Mouse (Mus musculus) A20 (cell line): ENCODE measurements at regions not wholly inside any gene's neighbourhood (a gene's known extent, or its start where the extent isn't known, plus 50 kb on each side); places are given as distances from the start of the nearest gene placed in this dataset.

ENCODE experiments used
- DNase-seq: peaks from one replicate; pipeline ENCODE4 v3.0.0-alpha.2; 2011; ENCODE audit warnings: low read depth, low spot score

DNA sequence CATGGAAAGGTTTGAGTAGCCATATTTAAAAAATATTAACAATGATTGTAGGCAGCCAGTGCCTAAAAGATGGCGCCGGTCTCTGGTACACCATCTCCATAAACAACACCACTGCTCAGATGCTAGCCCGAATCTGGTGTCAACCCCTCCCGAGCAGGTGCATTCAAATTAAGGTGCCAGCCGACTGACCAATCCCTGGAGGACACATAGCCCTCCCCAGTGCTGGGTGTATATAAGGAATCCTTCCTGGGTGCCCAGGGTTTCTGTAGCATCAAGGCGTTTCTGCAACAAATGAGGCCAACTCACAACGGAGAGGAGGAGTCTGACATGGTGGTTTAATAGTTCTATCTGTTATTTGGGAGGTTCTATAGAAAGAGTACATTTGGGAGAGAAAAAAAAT is 1219.6 kb downstream of the Gsdmc2 start:
- no peak for DNase-seq

DNA sequence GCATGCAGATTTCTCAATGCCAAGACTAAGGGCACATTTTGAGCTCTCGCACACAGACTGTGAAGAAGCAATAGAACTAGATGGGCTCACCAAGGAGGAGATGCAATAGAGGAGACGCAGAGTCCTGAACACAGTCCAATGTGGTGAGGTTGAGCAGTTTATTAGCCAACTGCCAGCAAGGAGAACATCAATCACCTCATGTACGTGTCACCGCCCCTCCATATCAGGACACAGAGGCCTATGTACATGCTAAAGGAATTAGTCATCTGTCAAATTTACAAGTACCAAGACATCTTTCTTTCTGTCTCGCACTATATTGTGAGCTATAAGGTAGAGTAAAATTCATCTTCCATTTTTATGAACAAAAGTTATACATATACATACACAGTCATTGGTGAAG is 1228.9 kb downstream of the Gsdmc2 start:
- no peak for DNase-seq

DNA sequence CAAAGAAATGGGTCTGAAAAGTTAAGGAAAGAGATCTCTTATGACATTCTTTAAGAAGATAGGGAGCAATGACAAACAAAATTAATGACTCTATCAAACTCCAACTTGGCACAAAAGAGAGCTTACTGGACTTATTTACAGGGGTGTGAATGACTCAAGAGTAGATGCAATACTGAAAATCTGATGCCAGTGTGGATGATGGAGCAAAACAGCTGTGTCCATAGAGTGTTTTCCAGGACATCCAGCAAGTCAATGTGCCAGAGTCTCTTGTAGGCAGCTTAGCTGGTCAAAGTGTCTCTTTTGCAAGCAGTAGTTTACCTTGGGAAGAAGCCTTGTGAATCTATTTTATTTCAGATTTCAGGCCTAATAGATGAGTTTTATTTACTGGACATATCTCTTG is 1248.2 kb downstream of the Gsdmc2 start:
- no peak for DNase-seq

DNA sequence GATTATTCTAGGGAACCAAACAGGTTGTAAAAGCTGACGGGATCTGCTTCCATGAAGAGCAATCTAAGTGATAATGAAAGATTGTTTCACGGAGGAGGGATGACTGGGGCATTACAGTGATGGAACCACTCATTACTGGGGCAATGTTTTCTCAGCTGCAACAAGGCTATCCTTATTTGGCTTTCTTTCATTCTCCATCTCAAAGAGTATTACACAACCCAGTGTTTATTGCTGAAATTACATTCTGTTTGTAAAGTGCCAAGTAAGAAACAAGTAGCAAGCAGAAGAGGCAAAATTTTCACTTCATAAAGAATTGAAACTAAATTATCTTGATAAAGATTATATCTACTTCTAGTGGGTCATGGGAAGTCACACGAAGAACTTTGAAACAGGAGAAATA is 1256.4 kb downstream of the Gsdmc2 start:
- DNase-seq, result no peak

DNA sequence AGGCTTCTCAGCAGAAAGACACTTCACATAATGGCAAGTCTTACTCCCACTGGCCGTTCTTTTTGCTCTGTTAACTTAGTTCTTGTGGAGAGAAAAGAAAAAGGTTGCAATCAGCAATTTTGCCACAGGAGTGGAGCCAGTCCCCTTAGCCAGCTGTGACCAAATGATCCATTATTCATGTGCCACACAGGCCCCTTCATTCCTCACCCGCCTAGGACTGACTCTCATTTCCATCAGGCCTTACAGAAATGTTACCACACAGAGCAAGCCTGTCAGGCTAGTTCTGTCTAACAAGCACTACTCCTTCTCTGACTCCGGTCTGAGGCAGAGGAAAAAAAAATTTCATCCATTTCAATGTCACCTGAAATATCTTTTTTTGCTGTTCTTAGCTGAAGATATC is 1266.2 kb downstream of the Gsdmc2 start:
- DNase-seq, result no peak

DNA sequence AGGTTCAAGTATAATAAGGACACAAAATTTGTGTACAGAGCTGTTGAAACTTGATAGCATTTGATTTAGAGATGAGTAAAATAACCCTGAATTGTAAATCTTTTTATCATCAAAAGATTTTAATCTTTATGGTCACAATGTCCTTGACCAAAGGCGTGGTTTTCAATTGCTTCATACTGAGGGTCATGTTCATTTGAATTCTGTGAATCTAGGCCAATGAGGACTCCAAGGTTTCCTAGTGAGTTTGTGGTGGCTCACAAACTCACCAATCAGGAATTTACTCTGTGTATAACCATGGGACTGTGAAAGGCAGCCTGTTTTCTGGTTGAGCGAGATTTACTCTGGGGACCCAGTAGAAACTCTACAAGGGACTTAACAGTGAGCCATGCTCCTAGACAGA is 1269.2 kb downstream of the Gsdmc2 start:
- DNase-seq, result no peak

DNA sequence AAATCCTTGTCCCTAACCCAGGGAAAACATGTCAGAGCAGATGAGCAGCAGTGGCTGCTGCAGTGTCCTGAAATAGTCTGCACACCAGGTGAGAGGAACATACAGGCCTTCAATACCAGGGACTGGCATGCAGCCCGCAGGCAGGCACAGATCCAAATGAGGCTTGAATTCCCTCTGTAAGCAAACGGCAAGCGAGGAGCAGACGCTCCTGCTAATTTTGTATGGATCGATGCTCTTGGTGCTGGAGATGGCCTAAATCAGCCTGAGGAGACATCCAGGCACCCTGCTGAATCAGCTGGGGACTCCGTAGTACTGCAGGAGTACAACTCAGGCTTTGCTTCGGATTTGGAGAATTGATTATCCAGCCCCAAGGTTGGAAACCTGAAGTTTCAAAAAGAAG is 1273.2 kb downstream of the Gsdmc2 start:
- DNase-seq, result no peak

DNA sequence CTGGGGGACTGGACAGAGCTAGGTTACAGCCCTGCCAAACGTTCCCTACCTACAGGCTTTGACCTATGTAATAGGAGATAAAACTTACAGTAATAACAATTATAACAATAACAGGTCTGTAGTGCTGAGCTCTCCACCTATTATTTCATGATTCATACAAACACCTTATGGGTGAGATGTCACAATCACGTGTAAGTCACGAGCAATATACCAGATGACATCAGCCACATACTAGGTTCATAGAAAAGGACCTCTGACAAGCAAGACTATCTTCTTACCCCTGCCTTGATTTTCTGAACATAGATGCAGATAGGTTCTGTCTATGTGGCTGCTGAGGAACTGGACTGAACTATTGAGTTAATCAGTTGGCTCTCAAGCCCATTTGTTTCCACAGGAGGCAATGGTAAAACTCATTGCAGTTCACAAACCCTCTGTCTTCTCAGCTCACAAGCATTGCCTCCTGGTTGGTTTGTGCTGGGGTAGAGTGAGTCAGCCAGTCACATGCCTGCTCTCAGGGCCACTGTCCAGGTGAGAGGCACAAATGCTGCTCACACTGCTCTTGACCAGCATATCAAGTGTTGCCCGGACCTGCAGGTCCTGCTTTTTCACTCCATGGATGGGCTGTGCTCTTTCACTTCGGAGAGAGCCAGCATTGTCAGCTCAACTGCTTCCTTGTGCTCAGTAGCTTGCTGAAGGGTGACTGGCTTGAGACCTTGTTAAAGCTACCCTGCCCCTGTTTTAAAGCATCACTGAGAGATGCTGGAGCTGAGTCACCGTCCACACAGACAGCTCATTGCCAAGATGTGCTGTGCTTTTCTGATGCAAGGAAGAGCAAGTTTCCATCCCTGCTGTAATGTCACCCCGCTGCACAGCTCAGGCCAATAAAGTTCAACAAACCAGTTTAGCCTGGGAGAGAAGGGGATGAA is 1275.9 kb downstream of the Gsdmc2 start:
- no peak for DNase-seq

DNA sequence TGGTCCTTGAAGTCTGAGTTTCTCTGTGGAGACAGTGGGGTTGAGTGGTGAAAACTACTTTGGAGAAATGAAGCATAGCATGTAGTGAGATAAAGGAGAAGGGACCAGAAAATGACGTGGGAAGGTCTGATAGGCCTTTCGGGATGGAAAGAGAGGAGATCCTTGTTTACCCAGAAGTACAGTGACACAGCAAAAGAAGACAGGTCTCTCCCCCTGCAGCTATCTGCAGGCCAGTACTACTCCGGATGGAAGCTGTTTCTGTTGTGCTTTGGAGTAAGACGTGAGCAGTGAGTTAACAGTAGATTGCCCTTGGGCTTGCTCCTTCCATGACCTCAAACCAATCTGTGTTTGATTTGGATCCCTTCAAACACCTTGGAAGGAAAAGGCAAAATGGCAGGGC is 1277.5 kb downstream of the Gsdmc2 start:
- DNase-seq, result no peak

DNA sequence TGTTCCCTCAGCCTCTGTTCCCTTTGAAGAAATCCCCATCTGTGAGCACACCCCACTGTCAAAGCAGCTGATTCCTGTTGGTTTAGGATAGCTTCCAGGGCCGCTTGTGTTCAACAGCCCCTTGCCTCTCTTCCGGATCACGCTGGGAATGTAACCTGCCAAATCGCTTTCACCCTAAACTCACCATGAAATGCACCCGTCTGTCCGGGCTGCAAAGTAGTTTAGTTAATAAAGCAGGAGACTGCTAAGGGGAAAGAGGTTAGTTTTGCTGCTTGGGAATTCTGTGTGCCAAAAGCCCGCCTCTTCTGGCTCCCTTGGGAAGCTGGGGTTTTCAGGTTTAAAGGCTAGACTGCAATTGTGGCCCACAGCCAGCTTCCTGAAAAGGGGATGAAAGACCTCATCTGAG is 1278.9 kb downstream of the Gsdmc2 start:
- DNase-seq, result no peak

DNA sequence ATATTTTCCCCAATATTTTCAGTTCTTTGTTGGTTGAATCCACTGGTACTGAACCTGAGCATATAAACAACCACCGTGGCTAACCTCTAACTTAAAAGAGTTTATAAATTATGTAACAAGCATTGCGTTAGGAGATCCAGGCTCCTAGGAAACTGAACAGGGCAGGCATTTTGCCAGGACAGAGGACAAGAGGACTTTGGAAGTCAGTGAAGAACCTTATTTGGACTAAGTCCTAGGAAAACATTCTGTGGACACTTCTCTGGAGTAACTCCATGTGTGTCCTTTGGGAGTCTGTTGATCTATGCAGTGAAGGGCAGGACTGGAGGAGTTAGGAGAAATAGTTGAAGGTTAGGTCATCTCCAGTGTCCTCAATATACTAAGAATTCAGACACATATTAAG is 1311.7 kb downstream of the Gsdmc2 start:
- DNase-seq, result no peak

DNA sequence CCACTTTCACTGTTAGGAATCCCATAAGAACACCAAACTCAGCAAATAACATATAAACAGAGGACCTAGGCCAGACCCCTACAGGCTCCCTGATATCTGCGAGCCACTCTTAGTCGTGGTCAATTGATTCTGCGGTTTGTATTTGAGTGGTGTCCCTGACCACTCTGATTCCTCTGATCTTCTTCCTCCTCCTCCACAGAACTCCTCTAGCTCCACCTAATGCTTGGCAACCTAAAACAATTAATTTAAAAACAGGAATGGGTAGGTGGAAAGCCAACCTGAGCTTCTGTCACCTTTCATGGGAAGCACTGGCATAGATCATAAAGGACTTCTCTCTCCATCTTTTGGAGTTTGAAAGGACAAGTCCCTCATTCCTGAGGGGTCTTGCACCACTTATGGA is 1316.0 kb downstream of the Gsdmc2 start:
- peak; percentile 17 for DNase-seq

DNA sequence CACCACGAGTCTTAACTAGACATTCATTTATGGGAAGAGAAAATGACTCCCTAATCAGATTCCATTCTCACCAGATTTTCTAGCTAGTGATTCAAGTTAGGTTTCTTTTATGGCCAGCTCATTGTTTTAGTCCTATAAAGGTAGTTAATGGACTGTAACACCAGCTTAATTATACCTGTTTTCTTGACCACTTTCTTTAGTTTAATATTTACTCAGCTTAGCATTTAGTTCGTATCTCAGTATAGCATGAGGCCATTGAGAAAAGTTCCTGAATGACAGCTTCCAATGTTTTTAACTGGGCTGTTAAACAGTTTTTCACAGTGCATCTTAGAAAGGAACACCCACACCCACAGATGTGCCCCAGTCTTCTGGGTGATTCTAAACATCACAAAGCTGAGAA is 1320.3 kb downstream of the Gsdmc2 start:
- no peak for DNase-seq

DNA sequence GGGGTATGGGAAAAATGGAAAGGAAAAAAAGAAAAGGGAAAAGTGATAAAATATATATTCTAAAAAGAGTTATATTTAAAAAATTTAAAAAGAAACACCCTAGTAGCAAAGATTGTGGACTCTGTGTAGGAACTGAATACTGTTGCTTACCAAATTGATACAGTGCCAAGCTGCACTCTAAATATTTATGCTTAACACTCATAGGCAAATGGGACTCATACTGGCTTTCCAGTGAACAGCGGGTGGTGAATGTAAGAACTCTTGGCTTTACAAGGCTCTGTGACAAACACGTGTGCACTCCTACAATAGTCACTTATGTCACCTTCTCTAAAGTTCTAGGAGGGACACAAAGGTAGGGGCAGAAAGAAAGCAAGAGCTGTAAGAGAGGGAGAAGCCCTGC is 1320.8 kb downstream of the Gsdmc2 start:
- no peak for DNase-seq

DNA sequence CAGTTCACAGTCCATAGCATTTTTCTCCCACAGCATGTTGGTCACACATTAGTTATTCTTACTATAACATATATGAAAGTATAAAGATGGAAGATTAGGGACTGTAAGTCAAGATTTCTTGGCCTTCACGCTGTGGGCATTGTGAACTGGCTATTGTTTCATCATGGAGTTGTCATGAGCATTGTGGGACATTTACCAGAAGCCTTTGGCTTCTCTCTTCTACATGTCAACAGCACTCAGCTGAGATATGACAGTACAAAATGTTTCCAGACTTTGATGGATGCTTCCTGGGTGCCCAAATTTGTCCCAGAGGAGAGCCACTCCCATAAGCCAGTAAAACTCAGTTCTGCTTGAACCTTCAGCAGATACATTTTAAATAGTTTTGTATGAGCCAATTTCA is 1331.5 kb downstream of the Gsdmc2 start:
- no peak for DNase-seq

DNA sequence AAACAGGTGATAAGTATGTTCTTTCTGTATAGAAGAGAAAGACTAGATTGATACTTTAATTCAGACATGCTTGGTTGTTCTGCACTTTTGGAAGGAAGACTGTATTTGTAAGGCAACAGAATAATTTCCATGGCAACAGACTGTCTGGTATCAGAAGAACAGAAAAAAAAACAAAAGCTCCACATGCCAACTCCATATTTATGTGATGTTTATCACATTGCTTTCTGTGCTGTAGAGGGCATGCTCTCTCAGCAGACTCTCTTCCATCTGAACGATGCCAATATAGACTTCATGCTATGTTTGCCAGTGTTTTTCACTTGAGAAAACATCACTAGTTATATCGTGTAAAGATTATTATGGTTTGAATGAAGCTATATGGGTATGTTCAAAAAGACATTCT is 1333.5 kb downstream of the Gsdmc2 start:
- no peak for DNase-seq

DNA sequence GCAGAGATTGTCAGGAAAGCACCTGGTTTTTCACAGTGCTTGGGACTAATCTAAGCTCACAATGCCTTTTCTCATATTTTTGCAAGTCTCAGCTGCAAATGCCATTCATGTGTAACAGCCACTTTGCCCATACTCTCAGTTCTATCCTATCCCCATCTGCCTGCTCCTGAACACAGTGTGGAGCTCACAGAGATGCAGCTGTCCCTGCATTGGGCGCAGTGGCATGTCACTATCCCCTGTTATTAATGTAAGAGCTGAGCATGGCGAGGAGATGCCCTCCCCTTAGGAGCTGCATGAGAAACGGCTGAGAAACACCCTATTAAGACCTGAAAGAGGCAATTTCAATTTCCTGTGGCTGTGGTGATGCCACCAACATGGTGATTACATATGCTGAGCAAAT is 1341.1 kb downstream of the Gsdmc2 start:
- DNase-seq, result peak; percentile 16

DNA sequence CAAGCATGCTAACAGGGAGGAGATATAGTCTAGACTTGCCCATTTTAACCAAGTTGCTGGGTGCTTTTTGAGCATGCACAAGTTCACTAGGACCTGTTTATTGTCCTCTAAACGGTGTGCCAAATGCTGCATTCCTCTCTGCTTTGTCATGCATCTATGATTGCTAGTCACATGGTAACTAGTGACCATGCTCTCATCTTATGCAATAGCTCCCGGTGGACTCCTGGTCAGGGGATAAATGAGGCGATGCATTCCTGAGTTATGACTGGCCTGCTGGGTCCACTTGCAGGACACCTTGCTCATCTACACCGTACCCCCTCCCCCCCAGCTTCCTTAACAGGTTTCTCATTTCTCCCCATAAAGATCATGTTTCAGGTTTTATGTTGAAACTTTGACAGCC is 1344.0 kb downstream of the Gsdmc2 start:
- no peak for DNase-seq

DNA sequence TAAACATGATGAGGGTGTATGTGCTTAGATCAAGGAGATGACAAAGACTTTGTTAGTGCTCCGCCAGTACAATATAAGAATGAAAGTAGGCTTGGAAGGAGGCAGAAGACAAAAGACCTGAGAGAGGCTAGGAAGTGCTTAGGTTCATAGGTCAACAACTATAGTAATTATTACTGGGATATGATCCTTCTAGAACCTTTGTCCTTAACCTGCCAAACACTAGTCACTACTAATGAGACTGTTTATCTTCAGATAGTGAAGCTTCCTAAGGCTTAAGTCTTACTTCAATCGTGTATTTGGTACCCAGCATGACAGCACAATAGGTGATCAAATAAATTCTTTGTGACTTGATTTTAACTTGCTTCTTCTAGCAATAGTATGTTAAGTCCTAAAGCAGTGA is 1344.5 kb downstream of the Gsdmc2 start:
- DNase-seq, result no peak

DNA sequence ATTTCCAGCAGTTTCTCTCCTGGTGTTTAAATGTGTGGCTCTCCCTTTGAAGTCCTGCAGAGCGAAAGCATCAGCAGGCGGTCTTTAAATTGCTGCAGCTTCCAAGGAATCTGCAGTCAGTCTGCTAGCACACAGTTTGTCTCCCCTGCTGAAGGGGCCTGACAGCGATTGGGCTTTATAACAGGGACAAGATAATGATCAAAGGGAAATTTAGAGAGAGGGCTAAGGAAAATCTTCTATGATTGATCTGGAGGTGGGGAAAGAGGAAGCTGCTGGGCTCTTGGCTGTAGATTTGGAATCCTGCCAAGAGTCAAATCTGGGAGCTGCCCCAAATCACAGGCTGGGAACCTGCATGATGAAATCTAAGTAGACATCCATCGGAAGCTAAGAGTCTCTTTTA is 1348.8 kb downstream of the Gsdmc2 start:
- no peak for DNase-seq

DNA sequence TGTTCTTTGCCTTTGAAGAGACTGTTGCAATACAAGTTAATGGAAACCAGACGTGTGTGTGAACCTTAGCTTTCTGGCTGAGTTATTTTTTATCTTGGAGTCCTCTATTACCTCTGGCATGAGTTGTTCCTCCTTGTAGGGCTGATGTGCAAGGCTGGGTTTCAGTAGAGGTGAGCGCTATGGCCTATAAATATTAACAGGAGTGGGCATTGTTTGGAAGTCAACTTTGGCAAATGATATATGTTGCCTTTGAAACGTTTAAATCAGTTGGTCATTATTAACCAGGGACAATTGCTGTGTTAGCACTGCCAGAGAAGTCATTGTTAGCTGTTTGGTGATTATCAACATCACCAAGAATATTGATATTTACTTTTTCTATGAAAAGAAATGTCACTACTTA is 1352.6 kb downstream of the Gsdmc2 start:
- DNase-seq, result no peak

DNA sequence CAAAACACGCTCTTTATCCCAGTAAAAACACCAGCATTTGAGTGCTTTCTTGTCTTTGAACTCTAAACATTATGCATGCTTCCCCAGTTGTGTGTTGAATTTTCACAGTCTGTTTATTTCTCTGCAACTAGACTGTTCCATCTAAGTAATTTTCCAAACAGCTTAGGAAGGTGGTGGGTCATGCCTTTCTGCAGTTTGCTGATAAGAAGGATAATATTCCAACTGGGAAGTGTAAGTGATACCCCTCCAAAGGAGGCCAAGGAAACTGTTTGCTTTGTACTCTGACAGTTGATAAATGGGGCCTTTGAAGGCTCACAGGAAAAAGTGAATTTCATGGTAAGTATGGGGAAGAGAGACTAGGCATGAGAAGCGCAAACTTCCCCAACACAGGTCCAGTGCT is 1354.4 kb downstream of the Gsdmc2 start:
- DNase-seq, result no peak

DNA sequence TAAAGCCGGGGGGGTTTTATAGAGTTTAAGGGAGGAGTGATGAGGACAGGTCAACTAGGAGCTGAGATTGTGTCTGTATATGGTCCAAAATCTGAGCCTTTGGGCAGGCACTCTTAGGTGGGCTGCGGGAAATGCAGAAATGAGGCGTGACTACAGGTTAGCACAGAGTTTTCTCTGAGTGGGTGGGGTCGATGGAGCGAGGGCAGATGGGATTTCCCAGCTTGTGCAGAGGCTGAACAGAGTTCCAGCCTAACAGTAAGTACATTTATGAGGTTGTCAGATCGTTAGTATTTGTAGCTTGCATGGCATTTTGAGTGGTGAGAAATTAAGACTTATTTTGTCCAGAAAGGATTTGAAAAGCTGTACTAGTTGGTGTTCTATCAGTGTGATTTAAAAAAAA is 1358.4 kb downstream of the Gsdmc2 start:
- peak; percentile 23 for DNase-seq

DNA sequence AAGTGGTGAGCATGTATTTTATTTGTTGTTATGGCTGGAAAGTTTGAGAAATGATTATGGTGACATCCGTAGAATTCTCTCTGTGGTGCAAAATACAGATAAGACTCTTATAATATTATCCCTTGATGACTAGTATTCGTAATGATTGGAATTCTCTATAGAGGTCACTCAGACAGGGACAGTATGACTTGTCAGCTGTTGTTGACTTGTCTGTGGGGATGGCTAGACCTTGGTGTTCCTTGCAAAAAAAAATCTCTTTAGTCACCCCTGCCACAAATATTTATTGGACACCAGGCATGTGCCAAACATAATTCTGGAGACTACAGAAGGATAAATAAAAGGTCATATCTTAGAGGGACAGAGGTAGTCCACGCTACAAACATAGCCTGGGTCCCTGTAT is 1360.6 kb downstream of the Gsdmc2 start:
- no peak for DNase-seq
